Mouse (Mus musculus) kidney, adult 9 months (tissue): Measurements from ENCODE around the gene Slc20a1.
A peak's percentile ranks its signal among the peaks of the same experiment; 100 is the strongest.

Source experiments
- DNase-seq: peaks from one replicate; pipeline ENCODE4 v3.0.0; 2022

Slc20a1 gene

GRCm38 (mm10) chr2:129186291-129186919 lies 12.2 kb upstream of the Slc20a1 start:
- no peak for DNase-seq

- DNase-seq: no peak
Measured at GRCm38 (mm10) chr2:129192392-129193150, 6.0 kb upstream of the Slc20a1 start.

DNA sequence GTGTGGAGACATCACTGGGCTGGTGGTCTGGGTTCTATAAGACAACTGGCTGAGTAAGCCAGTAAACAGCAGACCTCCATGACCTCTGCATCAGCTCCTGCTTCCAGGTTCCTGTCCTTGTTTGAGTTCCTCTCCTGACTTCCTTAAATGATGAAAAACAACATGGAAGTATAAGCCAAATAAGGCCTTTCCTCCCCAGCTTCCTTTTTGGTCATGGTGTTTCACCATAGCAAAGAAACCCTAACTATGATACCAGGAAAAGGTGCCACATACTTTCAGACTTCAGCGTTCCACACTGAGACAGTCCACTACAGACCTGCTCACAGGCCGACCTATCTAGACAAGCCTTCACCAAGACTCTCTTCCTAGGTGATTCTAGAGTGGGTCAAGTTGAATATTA lies 2.2 kb upstream of the Slc20a1 start:
- no peak for DNase-seq

- no peak for DNase-seq
Measured at GRCm38 (mm10) chr2:129197197-129197596, 1.4 kb upstream of the Slc20a1 start.

GRCm38 (mm10) chr2:129197843-129198435 lies 625 bp upstream of the Slc20a1 start:
- DNase-seq: no peak

GRCm38 (mm10) chr2:129199328-129200085 lies 943 bp downstream of the Slc20a1 start:
- no peak for DNase-seq

DNA sequence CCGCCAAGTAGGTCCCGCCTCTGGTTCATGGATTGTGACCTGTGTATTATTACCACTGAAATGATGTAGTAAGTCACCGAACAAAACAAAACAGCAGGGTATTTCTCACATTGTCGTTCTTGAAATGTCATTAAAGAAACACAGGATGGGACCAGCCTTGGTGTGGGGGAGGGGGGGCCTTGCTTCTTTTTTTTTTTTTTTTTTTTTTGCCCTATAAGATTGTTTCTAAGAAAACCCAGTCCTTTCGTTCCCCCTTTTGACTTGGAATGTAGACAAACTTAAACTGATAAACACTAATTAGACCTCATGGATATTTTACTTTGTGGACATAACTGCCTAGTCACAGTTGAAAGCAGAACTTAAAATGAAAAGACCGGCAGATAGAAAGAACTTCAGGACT lies 6.4 kb downstream of the Slc20a1 start:
- no peak for DNase-seq

GRCm38 (mm10) chr2:129206824-129207223 lies 8.3 kb downstream of the Slc20a1 start:
- DNase-seq: peak; percentile 73

DNA sequence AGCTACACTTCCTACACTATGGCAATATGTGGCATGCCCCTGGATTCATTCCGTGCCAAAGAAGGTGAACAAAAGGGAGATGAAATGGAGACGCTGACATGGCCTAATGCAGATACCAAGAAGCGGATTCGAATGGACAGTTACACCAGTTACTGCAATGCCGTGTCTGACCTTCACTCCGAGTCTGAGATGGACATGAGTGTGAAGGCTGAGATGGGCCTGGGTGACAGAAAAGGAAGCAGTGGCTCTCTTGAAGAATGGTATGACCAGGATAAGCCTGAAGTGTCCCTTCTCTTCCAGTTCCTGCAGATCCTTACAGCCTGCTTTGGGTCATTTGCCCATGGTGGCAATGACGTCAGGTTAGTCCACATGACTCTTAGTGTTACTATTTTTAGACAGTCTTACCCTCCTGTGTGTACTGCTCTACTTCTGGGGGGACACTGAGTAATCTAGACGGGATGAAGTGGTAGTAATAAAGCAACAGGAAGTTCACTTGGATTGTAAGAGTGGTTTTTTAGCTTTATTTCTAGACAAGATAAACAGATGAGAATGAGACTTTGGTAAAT lies 9.7 kb downstream of the Slc20a1 start:
- DNase-seq: no peak

- peak; percentile 18 for DNase-seq
Measured at GRCm38 (mm10) chr2:129210089-129210749, 11.7 kb downstream of the Slc20a1 start.

DNA sequence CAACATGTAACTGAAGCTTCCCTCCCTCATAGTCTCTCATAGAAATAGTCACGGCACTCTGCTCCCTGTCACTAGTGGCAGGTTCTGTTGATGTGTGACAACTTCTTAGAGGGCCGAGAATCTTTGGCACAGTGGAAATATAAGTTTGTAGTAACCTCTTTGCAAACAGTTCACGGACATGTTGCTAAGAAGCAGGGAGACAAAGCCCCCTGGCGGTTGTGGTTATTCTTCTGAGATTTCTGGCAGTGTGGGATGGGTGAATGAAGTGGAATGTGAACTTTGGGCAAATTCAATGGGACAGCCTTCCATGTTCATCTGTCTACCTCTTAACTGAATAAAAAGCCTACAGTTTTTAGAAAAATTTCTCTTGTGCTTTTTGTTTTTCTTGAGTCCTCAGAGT lies 12.7 kb downstream of the Slc20a1 start:
- DNase-seq: peak; percentile 39

DNA sequence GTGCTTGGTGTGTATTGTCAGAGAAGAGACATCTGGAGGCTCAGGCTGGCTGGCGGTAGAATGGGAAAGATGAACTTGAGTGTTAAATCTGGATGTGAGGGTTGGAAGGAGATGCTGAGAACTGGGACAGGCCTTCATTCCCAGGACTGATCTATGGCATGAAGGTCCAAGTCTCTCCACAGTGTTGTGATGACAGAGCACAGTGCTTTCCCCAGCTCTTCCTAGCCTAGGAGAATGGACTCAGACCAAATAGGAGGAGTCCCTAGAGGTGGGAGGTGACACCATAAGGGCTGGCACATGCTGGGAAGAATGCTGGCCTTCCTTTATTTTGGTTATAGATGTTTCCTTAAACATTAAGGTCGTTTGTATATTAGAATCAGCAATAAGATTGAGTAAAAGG lies 13.4 kb downstream of the Slc20a1 start:
- DNase-seq: no peak

GRCm38 (mm10) chr2:129212566-129212965 lies 14.0 kb downstream of the Slc20a1 start:
- DNase-seq: peak; percentile 86

- no peak for DNase-seq
Measured at GRCm38 (mm10) chr2:129214774-129215173, 16.2 kb downstream of the Slc20a1 start.

GRCm38 (mm10) chr2:129217612-129218185 lies 19.1 kb downstream of the Slc20a1 start:
- no peak for DNase-seq

GRCm38 (mm10) chr2:129218537-129219105 lies 20.1 kb downstream of the Slc20a1 start:
- no peak for DNase-seq

DNA sequence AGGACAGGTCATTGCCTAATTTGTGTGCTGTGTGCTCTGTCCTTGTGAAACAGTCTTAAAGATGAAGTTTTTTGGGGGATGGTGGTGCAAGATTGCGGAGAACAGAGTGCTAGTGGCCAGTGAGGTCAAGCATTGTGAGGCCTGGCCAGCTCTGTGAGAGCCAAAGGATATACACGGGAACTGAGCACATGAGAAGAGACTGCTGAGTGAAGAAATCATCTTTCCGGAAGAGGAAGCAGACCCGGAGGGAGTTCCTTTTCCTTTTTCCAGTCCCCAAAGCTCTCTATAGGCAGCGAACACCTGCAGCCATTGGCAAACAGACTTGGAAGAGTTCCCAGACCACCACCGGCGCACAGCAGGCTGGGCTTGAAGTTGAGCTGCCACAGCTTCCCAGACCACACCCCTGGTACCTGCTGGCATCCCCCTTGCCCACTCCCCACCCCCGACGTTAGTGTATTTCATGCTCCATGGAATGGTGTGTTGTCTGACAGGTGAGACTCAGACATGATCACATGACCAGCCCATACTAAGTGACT lies 22.6 kb downstream of the Slc20a1 start:
- DNase-seq: no peak

DNA sequence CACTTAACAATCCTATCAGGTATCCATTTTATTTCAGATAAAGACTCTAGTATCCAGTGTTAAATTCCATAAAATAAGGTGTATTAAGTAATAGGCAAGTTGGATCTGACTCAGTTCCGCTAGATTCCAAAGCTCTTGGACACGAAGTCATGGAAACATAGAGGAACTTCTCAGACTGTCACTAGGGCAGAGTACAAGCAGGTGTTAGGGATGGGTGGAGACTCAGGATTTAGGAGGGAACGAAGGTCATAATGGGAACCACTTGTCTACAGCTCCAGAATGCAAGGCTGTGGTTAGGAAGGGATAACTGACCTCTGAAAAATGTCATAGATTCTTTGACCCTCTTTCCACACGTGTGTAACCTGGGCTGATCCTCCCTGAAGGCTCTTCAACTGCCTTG lies 25.6 kb downstream of the Slc20a1 start:
- no peak for DNase-seq

- DNase-seq: no peak
Measured at GRCm38 (mm10) chr2:129225251-129225819, 26.8 kb downstream of the Slc20a1 start.

DNA sequence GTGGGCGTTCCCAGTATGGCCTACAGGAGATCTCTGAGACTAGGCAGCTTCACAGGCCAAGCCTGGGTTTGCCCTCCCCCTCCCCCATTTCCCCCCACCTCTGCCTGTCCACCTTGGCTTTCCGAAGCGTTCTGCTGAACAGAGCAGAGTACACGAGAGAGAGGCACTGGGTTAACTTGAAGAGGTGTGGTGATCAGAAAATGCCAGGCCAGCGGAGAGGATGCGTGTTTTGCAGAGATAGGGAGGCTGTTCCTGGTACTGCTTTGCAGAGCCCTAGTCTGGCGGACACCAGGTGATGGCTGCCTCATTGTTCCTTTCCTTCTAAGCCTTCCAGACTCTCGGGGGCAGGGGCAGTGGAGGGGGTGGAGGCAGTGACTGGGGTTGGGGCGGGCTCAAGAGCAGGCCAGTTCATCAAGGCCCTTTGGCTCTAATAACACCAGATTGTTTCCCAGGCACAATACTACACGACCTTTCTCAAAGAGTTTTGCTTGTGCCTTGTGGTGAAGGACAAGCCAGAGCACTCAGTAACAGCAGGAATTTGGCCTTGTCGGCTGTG lies 27.8 kb downstream of the Slc20a1 start:
- DNase-seq: no peak

DNA sequence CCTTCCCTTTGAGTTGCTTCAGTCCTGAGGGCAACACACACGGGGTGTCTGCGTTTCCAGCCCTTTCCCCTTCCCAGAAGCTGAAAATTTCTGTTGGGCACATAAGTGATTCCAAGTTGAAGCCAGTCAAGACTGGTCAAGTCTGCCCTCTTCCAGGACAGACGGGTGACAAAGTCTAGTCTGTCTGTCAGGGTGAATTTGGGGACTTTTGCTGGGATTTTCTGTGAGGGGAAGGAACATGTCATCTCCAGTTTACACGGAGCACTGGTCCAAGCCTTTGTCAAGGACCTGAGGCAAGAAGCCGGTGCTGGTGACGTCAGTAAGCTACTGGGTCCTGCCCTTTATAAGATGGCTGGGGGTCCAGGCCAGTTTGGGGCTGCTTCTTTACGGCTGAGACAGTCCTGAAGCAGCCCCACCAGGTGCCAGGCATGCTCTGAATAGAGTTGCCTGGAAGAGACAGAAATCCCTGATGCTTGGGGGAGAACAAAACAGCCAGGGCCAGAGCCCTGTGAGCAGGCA lies 28.5 kb downstream of the Slc20a1 start:
- no peak for DNase-seq
